Mouse (Mus musculus): ENCODE data around the gene Olfr1225.
"Not testable (repeated sequence)": the region's sequence is repeated elsewhere in the genome, so short reads cannot be mapped to it uniquely, and the experiment has no call there.

Gene Olfr1225

DNA sequence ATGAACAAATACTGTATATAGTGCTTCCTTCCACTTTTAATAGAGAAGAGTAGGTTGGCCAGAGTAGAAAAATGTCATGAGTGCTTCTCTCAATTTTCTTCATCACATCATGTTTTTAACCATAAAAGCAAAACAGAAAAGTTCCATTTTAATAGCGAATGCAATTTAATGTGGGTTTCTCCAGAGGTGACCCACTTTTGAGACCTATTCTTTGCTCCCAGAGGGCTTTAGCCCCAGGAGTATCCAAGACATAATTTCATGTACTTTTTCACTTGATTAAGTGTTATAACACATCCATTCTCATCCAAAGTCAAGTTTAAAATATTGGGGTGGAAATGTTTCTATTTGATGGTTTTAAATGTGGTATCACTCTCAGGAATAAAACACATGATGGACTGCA is at the start of gene Olfr1225:
Gene Olfr1225 (minus strand): TSS at position 101 of the 400 bp plus-strand sequence.
- DNase-seq (ENCODE audit: low spot score) = no peak

DNA sequence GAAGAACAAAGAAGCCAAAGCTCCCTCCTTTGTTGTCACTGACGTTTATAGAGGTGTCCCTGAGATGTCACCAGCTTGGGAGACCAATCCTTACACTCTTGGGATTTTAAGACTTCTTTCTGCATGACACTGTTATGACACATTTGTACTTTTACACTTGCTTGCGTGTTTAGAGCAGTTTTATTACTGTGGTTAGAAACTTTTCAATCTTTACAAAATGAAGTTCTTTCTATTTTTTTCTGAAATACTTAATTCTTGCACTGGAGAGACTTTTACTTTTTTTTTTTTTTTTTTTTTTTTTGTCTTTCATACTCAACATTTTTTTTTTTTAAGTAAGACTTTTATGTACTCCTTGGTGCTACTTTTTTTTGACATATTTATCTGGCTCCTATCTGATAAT is 25.5 kb upstream of the Olfr1225 start, which contains the start of gene Olfr1226:
Gene Olfr1226 (minus strand): TSS at position 101 of the 400 bp plus-strand sequence.
- DNase-seq (ENCODE audit: low spot score) = no peak

DNA sequence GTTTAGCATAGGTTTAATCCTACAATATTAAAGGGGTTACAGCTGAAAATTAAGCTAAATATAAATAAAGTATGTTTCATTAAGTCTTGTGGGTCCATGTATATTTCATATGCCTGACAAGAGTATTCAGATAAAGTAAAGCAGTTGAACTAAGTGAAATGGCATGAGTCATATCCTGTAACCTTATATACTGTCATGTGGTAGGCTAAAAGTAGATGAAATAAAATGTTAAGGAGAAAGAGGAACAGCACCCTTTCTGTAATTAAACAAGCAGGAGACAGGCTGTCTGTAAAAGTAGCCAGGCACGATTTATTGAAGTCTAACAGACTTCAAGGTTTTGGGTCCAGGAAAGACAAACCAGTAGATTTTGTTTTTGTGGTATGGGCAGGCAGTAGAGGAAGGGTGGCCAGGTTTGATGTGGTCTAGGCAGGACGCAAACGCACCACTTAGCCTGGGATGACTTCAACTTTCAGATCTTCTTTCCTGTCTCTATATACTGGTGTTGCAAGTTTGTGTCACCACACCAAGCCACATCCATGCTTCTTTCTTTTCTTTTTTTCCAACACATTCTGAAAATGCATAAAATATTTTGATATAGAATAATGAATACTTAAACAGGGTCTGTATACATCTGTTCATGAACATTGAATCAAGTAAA is 22.0 kb upstream of the Olfr1225 start:
- no peak for DNase-seq (ENCODE audit: low spot score)

DNA sequence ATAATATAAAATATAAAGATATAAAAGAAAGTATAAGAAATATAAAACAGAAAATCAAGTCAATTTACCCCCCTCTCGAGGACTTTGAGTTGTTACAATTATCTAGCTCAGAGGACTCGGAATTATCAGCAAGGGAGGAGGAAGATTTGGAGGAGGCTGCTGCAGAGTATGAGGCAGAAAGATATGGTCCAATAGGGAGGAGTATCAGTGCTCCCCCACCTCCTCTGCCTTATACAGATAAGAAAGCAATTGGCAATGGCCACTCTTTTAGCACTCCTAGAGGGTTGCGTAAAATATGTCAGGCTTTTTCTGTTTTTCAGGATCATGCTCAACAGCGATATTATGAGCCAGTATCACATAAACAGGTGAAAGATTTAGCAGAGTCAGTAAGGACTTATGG is 9.8 kb downstream of the Olfr1225 start:
- DNase-seq (ENCODE audit: low spot score) = not testable (repeated sequence)

DNA sequence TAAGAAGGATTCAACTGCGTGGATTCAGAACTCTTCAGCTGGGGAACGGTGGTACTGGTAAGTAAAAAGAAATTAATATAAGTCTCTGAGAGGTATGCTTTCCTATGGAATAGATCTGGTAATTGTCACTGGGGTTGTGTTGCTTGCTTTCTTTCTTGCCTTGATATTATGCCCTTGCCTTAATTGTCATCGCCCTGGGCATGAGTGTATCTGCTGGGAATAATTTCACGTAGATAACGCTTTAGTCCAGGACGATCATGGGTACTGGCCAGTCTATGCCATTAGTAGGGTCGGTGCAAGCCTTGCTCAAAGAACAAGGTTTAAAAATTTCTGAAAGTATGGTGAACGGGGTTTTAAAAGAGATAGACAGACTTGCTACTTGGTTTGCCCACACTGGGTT is 10.5 kb downstream of the Olfr1225 start, which contains the start of gene Olfr1224-ps1:
Gene Olfr1224-ps1 (minus strand): TSS at position 101 of the 400 bp plus-strand sequence.
- not testable (repeated sequence) for DNase-seq (ENCODE audit: low spot score)

DNA sequence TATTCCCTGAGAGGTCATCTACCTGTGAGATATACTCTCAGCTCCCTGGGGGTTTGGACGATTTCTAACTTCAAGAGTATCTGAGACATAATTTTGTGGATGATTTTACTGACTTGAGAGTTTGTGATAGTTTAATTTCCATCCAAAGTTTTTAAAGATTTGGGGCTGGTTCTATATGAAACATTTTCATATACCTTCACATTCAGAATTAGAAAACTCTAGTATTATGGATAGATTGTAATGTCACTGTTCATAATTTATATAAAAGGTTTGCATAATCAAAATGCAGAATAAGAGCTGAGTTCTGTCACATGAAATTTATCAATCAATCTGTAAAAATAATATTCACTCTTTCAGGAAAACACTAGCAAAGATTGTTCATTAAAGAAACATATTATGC is 23.0 kb downstream of the Olfr1225 start, which contains the start of gene Olfr1223:
Gene Olfr1223 (minus strand): TSS at position 101 of the 400 bp plus-strand sequence.
- DNase-seq (ENCODE audit: low spot score) = no peak

DNA sequence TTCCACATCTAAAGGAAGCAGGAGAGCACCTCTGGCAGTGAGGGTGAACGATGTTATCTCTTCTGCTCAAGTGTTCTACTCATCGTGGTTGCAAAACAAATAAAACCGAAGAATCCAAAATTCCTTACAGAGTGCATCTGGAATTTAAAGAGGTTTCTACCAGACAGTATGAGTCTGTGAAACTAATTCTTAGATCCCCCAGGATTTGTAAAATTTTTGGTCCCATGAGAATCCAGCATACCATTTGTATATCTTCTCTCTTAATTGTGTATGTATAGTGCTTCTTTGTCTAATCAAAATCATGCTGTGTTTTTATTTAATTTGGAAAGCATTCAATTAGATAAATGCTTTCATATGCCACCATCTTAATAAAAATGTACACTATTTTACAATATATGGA is 41.5 kb downstream of the Olfr1225 start, which contains the start of gene Olfr1222:
Gene Olfr1222 (minus strand): TSS at position 101 of the 400 bp plus-strand sequence.
- DNase-seq (ENCODE audit: low spot score) = no peak
